Comparison of ENCODE assay signal across 8 mouse cellular contexts in the genomic region with DNA sequence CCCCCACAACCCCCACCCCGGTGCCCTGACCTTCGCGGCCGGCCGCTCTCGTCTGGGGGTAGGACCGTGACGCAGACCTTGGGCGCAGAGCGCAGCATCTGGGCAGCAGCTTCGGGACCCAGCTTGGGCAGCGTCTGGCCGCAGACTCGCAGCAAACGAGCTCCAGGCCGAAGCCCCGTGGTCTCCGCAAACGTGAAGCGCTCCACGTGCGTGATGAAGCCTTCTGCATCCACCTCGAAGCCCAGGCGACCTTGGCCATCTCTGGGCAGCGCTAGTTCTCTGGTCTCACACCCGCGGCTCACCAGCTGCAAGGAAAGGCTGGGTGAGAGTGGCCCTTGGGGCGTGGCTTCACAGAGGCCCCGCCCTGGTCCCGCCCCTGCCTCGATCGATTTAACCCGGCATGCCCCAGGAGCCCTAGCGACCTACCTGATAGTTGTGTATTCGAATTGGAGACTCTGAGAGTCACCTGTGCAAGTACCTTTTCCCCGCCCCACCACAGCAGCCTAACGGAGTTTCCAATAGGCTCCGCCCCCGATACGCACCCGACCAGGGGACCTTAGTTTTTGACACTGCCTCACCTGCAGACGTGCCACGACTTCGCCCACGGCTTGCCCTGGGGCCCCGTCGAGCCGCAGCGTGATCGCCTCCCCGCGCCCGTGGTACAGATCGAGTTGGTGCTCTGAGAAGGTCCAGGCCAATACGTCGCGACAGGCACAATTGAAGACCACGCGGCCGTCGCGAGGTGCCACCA. TPM values are rescaled to one million over a fixed set of nuclear protein-coding genes. Genes with fewer than 3 reads are reported as not detected.
DNase-seq lines count a peak whose midpoint lies in the region; ATAC-seq lines count a peak whose summit lies in the region.

No protein-coding gene starts in this region.

- DNase-seq in lung, adult 18-20 months = no peak
- peak; percentile 77 for DNase-seq in forebrain, embryonic 10.5 days (ENCODE audit: extremely low spot score, low spot score)
- peak; percentile 81 for DNase-seq in limb, embryonic 11.5 days (ENCODE audit: low spot score)
- no peak for DNase-seq in cerebellum, postnatal 36 days
- DNase-seq in layer of hippocampus, postnatal 25 days (ENCODE audit: extremely low spot score in 1 of 2, low spot score in 1 of 2) = no peak
- no peak for DNase-seq in frontal cortex, adult 2 months (ENCODE audit: extremely low spot score in 1 of 2, low spot score in 1 of 2)

- ATAC-seq in lung, embryonic 15.5 days (ENCODE audit: borderline replicate concordance, extremely low read depth, low FRiP score, low TSS enrichment) = peak; percentile 60
- ATAC-seq in limb, embryonic 11.5 days (ENCODE audit: insufficient number of reproducible peaks, low FRiP score, low TSS enrichment, low read depth) = 0 out of 2 replicates have a peak, but pooled peaks have one; percentile 44
- ATAC-seq in neural tube, embryonic 14.5 days (ENCODE audit: low read depth) = 0 out of 2 replicates have a peak, but pooled peaks have one; percentile 30

- peak overlapping the region; percentile 27 for H3K9ac ChIP-seq in lung, embryonic 15.5 days
- peak overlapping the region; percentile 49 for H3K9ac ChIP-seq in limb, embryonic 11.5 days (ENCODE audit: low read length)
- H3K9ac ChIP-seq in neural tube, embryonic 14.5 days (replicated peaks; ENCODE audit: low read depth, low read length) = peak overlapping the region; percentile 46

- H3K9me3 ChIP-seq in lung, embryonic 15.5 days = no peaks in the 10 kb centered on the region
- H3K9me3 ChIP-seq in forebrain, embryonic 10.5 days = no peaks in the 10 kb centered on the region
- H3K9me3 ChIP-seq in limb, embryonic 11.5 days (ENCODE audit: control insufficient read depth, low read length) = no peaks in the 10 kb centered on the region
- no peaks in the 10 kb centered on the region for H3K9me3 ChIP-seq in neural tube, embryonic 14.5 days (ENCODE audit: control insufficient read depth, low read length)

- H3K4me3 ChIP-seq in lung, embryonic 15.5 days = peak overlapping the region; percentile 43
- H3K4me3 ChIP-seq in forebrain, embryonic 10.5 days = peak overlapping the region; percentile 62
- peak overlapping the region; percentile 37 for H3K4me3 ChIP-seq in limb, embryonic 11.5 days (ENCODE audit: low read depth, low read length)
- H3K4me3 ChIP-seq in neural tube, embryonic 14.5 days (ENCODE audit: low read depth, low read length) = peak overlapping the region; percentile 26

- WGBS in lung, embryonic 15.5 days = 10% methylated on average over 62 of the region's 62 CpGs
- WGBS in forebrain, embryonic 10.5 days = 2% methylated on average over 62 of the region's 62 CpGs
- WGBS in limb, embryonic 11.5 days = 4% methylated on average over 62 of the region's 62 CpGs
- WGBS in neural tube, embryonic 14.5 days = 6% methylated on average over 62 of the region's 62 CpGs

- H3K4me1 ChIP-seq in lung, embryonic 15.5 days = peaks cover 20% of the 10 kb centered on the region
- H3K4me1 ChIP-seq in forebrain, embryonic 10.5 days = peaks cover 31% of the 10 kb centered on the region
- H3K4me1 ChIP-seq in limb, embryonic 11.5 days (ENCODE audit: control insufficient read depth, insufficient read depth, low read length) = peaks cover 22% of the 10 kb centered on the region
- peaks cover 17% of the 10 kb centered on the region for H3K4me1 ChIP-seq in neural tube, embryonic 14.5 days (ENCODE audit: control insufficient read depth, insufficient read depth, low read length)

- no peak overlapping the region for H3K27ac ChIP-seq in lung, embryonic 15.5 days
- H3K27ac ChIP-seq in forebrain, embryonic 10.5 days = peak overlapping the region; percentile 60
- H3K27ac ChIP-seq in limb, embryonic 11.5 days (replicated peaks; ENCODE audit: low read depth, low read length) = no peak overlapping the region
- H3K27ac ChIP-seq in neural tube, embryonic 14.5 days (ENCODE audit: low read depth, low read length) = no peak overlapping the region

- H3K27me3 ChIP-seq in lung, embryonic 15.5 days = peaks cover 12% of the 10 kb centered on the region
- peaks cover 52% of the 10 kb centered on the region for H3K27me3 ChIP-seq in forebrain, embryonic 10.5 days (ENCODE audit: poor library complexity, severe bottlenecking)
- H3K27me3 ChIP-seq in limb, embryonic 11.5 days (ENCODE audit: control insufficient read depth, insufficient read depth, low read length) = no peaks in the 10 kb centered on the region
- H3K27me3 ChIP-seq in neural tube, embryonic 14.5 days (ENCODE audit: control insufficient read depth, insufficient read depth, low read length) = peaks cover 18% of the 10 kb centered on the region

- peaks cover 45% of the 10 kb centered on the region for H3K36me3 ChIP-seq in lung, embryonic 15.5 days
- H3K36me3 ChIP-seq in forebrain, embryonic 10.5 days (replicated peaks) = peaks cover 50% of the 10 kb centered on the region
- H3K36me3 ChIP-seq in limb, embryonic 11.5 days (ENCODE audit: control insufficient read depth, insufficient read depth, low read length) = peaks cover 10% of the 10 kb centered on the region; the same call in 1 of the 2 replicates
- H3K36me3 ChIP-seq in neural tube, embryonic 14.5 days (ENCODE audit: control insufficient read depth, insufficient read depth, low read length) = peaks cover 4% of the 10 kb centered on the region; the same call in 1 of the 2 replicates

- peak overlapping the region; percentile 88 for H3K4me2 ChIP-seq in lung, embryonic 15.5 days
- H3K4me2 ChIP-seq in limb, embryonic 11.5 days (ENCODE audit: low read depth, severe bottlenecking) = peak overlapping the region; percentile 85
- H3K4me2 ChIP-seq in neural tube, embryonic 14.5 days (ENCODE audit: low read depth, low read length) = peak overlapping the region; percentile 45

RNA-seq across cellular contexts. Expression of a gene that starts 9.4 kb away (rescaled TPM):
- 44.7 and 48.0 TPM in 2 replicates for polyA plus RNA-seq in lung, embryonic 15.5 days (2015; fragmentation: Nextera tagmentation; extraction: Ambion mirVana)
- polyA plus RNA-seq in forebrain, embryonic 10.5 days (2016; fragmentation: Nextera tagmentation; extraction: Ambion mirVana) = 20.9 and 21.1 TPM in 2 replicates
- 19.0 and 19.4 TPM in 2 replicates for polyA plus RNA-seq in limb, embryonic 11.5 days (2014; fragmentation: Nextera tagmentation; extraction: Ambion mirVana)
- polyA plus RNA-seq in neural tube, embryonic 14.5 days (2014; fragmentation: Nextera tagmentation; extraction: Ambion mirVana) = 7.7 and 12.6 TPM in 2 replicates
- 10 to 100 TPM; 15.3 to 16.1 TPM for total RNA-seq in layer of hippocampus, postnatal 25 days (2021)
- polyA plus RNA-seq in frontal cortex, adult 2 months (2012; rRNA removed) = 18.0 and 24.0 TPM in 2 replicates

RNA-seq across cellular contexts. Expression of a gene that starts 16.9 kb away (rescaled TPM):
- 52.7 and 53.8 TPM in 2 replicates for polyA plus RNA-seq in lung, embryonic 15.5 days (2015; fragmentation: Nextera tagmentation; extraction: Ambion mirVana)
- 30.3 and 31.2 TPM in 2 replicates for polyA plus RNA-seq in forebrain, embryonic 10.5 days (2016; fragmentation: Nextera tagmentation; extraction: Ambion mirVana)
- 40.9 and 41.4 TPM in 2 replicates for polyA plus RNA-seq in limb, embryonic 11.5 days (2014; fragmentation: Nextera tagmentation; extraction: Ambion mirVana)
- polyA plus RNA-seq in neural tube, embryonic 14.5 days (2014; fragmentation: Nextera tagmentation; extraction: Ambion mirVana) = 26.9 and 31.0 TPM in 2 replicates
- total RNA-seq in layer of hippocampus, postnatal 25 days (2021) = 10 to 100 TPM; 20.6 to 22.0 TPM
- 32.6 and 33.4 TPM in 2 replicates for polyA plus RNA-seq in frontal cortex, adult 2 months (2012; rRNA removed)

RNA-seq across cellular contexts. Expression of a gene that starts 34.4 kb away (rescaled TPM):
- 44.1 and 45.2 TPM in 2 replicates for polyA plus RNA-seq in lung, embryonic 15.5 days (2015; fragmentation: Nextera tagmentation; extraction: Ambion mirVana)
- 26.3 and 30.1 TPM in 2 replicates for polyA plus RNA-seq in forebrain, embryonic 10.5 days (2016; fragmentation: Nextera tagmentation; extraction: Ambion mirVana)
- polyA plus RNA-seq in limb, embryonic 11.5 days (2014; fragmentation: Nextera tagmentation; extraction: Ambion mirVana) = 14.9 and 17.4 TPM in 2 replicates
- polyA plus RNA-seq in neural tube, embryonic 14.5 days (2014; fragmentation: Nextera tagmentation; extraction: Ambion mirVana) = 6.8 and 11.1 TPM in 2 replicates
- total RNA-seq in layer of hippocampus, postnatal 25 days (2021) = 10 to 100 TPM; 17.4 to 21.1 TPM
- polyA plus RNA-seq in frontal cortex, adult 2 months (2012; rRNA removed) = 18.9 and 20.4 TPM in 2 replicates

RNA-seq across cellular contexts. Expression of a gene that starts 34.6 kb away (rescaled TPM):
- 18.2 and 20.9 TPM in 2 replicates for polyA plus RNA-seq in lung, embryonic 15.5 days (2015; fragmentation: Nextera tagmentation; extraction: Ambion mirVana)
- 26.8 and 27.1 TPM in 2 replicates for polyA plus RNA-seq in forebrain, embryonic 10.5 days (2016; fragmentation: Nextera tagmentation; extraction: Ambion mirVana)
- polyA plus RNA-seq in limb, embryonic 11.5 days (2014; fragmentation: Nextera tagmentation; extraction: Ambion mirVana) = 29.1 and 32.2 TPM in 2 replicates
- 34.4 and 34.5 TPM in 2 replicates for polyA plus RNA-seq in neural tube, embryonic 14.5 days (2014; fragmentation: Nextera tagmentation; extraction: Ambion mirVana)
- total RNA-seq in layer of hippocampus, postnatal 25 days (2021) = 10 to 100 TPM; 59.8 to 73.9 TPM
- 68.4 and 72.5 TPM in 2 replicates for polyA plus RNA-seq in frontal cortex, adult 2 months (2012; rRNA removed)

RNA-seq across cellular contexts. Expression of a gene that starts 44.1 kb away (rescaled TPM):
- polyA plus RNA-seq in lung, embryonic 15.5 days (2015; fragmentation: Nextera tagmentation; extraction: Ambion mirVana) = 51.9 and 54.4 TPM in 2 replicates
- polyA plus RNA-seq in forebrain, embryonic 10.5 days (2016; fragmentation: Nextera tagmentation; extraction: Ambion mirVana) = 64.9 and 67.9 TPM in 2 replicates
- polyA plus RNA-seq in limb, embryonic 11.5 days (2014; fragmentation: Nextera tagmentation; extraction: Ambion mirVana) = 33.6 and 36.6 TPM in 2 replicates
- polyA plus RNA-seq in neural tube, embryonic 14.5 days (2014; fragmentation: Nextera tagmentation; extraction: Ambion mirVana) = 45.6 and 47.3 TPM in 2 replicates
- 10 to 100 TPM; 83.1 to 87.8 TPM for total RNA-seq in layer of hippocampus, postnatal 25 days (2021)
- 109 and 111 TPM in 2 replicates for polyA plus RNA-seq in frontal cortex, adult 2 months (2012; rRNA removed)

Comparison
In these comparisons a context has a peak if more than half of its experiments do, and no peak if none do; other contexts are left out.
1. DNase-seq: peak in forebrain, embryonic 10.5 days (single experiment) and limb, embryonic 11.5 days (single experiment); none in lung, adult 18-20 months (0 of 2), cerebellum, postnatal 36 days (0 of 2), layer of hippocampus, postnatal 25 days (0 of 2) and frontal cortex, adult 2 months (0 of 2).
2. Peak in every context shown above with its lines, with median percentiles within 50 percentile points of each other: ATAC-seq, H3K4me2 ChIP-seq, H3K4me3 ChIP-seq and H3K9ac ChIP-seq.